Mouse (Mus musculus): ENCODE data around the gene Eaf1.
"Not testable (repeated sequence)": the region's sequence is repeated elsewhere in the genome, so short reads cannot be mapped to it uniquely, and the experiment has no call there.

The Eaf1 gene

GRCm38 (mm10) chr14:31494349-31494974 lies at the start of gene Eaf1:
Eaf1 (plus strand) TSS chr14:31494399.
- no peak for DNase-seq

- DNase-seq = no peak
Measured at GRCm38 (mm10) chr14:31448994-31449393, 45.2 kb upstream of the Eaf1 start.

GRCm38 (mm10) chr14:31453946-31454345 lies 40.3 kb upstream of the Eaf1 start:
- DNase-seq = not testable (repeated sequence)

- no peak for DNase-seq
Measured at GRCm38 (mm10) chr14:31454849-31455566, 39.2 kb upstream of the Eaf1 start.

GRCm38 (mm10) chr14:31456064-31456721 lies 38.0 kb upstream of the Eaf1 start:
- DNase-seq = no peak

GRCm38 (mm10) chr14:31458006-31458405 lies 36.2 kb upstream of the Eaf1 start:
- no peak for DNase-seq

- not testable (repeated sequence) for DNase-seq
Measured at GRCm38 (mm10) chr14:31462226-31462625, 32.0 kb upstream of the Eaf1 start.

- DNase-seq = no peak
Measured at GRCm38 (mm10) chr14:31462886-31463285, 31.3 kb upstream of the Eaf1 start.

GRCm38 (mm10) chr14:31464176-31464575 lies 30.0 kb upstream of the Eaf1 start:
- DNase-seq = no peak

GRCm38 (mm10) chr14:31469711-31470110 lies 24.5 kb upstream of the Eaf1 start:
- no peak for DNase-seq

- peak; percentile 54 for DNase-seq
Measured at GRCm38 (mm10) chr14:31472451-31473061, 21.6 kb upstream of the Eaf1 start.

- no peak for DNase-seq
Measured at GRCm38 (mm10) chr14:31473297-31473696, 20.9 kb upstream of the Eaf1 start.

GRCm38 (mm10) chr14:31482417-31482816 lies 11.8 kb upstream of the Eaf1 start:
- no peak for DNase-seq

GRCm38 (mm10) chr14:31486465-31486864 lies 7.7 kb upstream of the Eaf1 start:
- DNase-seq = no peak

- DNase-seq = no peak
Measured at GRCm38 (mm10) chr14:31488055-31488454, 6.1 kb upstream of the Eaf1 start.

- DNase-seq = no peak
Measured at GRCm38 (mm10) chr14:31493901-31494300, 298 bp upstream of the Eaf1 start.

GRCm38 (mm10) chr14:31494975-31495455 lies 816 bp downstream of the Eaf1 start, which contains the start of gene Mettl6:
Mettl6 (minus strand) TSS chr14:31495040.
- peak; percentile 94 for DNase-seq

- no peak for DNase-seq
Measured at GRCm38 (mm10) chr14:31495538-31495937, 1.3 kb downstream of the Eaf1 start.

GRCm38 (mm10) chr14:31496241-31496646 lies 2.0 kb downstream of the Eaf1 start:
- no peak for DNase-seq

- no peak for DNase-seq
Measured at GRCm38 (mm10) chr14:31499526-31499925, 5.3 kb downstream of the Eaf1 start.

- DNase-seq = no peak
Measured at GRCm38 (mm10) chr14:31503406-31503805, 9.2 kb downstream of the Eaf1 start.

- no peak for DNase-seq
Measured at GRCm38 (mm10) chr14:31506456-31506855, 12.3 kb downstream of the Eaf1 start.

- DNase-seq = no peak
Measured at GRCm38 (mm10) chr14:31509911-31510310, 15.7 kb downstream of the Eaf1 start.

Data from right cerebral cortex, adult 18-20 months (tissue).